Mouse (Mus musculus): ENCODE results near the gene Il20rb.
A peak's percentile ranks its signal among the peaks of the same experiment; 100 is the strongest.

Gene Il20rb

DNA sequence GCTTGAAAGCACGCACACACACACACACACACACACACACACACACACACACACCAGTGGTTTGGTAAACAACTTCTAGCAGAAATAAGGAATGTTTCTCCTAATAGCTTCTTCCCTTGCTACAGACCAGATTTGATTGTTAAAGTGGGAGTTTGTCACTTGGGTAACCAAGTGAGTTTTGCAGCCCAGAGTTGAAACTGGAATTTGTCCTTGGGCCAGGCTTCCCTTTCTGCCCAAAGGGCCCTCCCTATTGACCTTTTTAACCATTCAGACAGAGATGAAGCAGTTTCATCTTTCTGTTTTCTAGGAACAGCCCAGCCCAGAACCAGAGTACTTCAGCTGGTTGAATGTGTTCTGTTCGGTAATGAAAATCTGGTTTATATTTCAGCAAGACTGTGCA lies 55.7 kb downstream of the Il20rb start:
- no peak for DNase-seq (ENCODE audit: low spot score in 2 of 2)

DNA sequence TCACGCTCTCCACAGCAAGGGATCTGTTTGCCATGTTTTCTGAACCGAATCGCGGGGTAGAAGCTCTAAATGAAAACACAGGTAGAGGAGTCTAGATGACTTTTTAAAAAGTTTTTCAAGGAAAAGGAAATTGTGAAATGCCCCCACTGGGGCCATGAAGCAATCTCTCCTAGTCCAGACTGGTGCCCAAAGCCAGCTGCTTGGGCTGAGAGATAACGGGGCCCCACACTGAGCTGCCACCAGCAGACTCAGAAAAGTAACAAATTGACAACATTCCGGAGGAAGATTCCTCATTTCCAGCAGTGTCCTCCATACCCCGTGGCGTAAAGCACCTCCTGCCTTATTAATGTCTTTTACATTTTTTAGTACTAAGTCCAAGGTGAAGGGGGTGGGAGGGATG lies 66.9 kb downstream of the Il20rb start:
- no peak for DNase-seq (ENCODE audit: low spot score in 2 of 2)

DNA sequence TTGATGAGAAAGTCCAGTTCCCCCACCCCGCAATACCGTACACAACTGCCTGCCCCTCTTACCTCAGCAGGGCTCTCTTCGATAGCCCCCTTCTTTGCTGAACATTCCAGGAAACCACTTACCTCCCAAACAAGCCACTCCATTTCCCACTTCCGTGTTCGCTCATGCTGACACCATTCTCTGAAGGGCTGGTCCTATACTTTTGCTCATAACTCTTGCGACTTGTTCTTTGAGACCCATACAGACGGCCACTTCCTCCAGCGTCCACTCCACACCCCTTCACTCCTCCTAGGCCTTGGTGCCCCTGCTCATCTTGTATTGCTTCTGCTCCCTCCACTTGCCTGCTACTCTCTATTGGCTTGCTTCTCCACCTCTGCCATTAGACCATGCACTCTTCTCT lies 67.5 kb downstream of the Il20rb start:
- DNase-seq (ENCODE audit: low spot score in 2 of 2), result no peak

- no peak for DNase-seq (ENCODE audit: low spot score in 2 of 2)
Observed at GRCm38 (mm10) chr9:100416756-100417155, 69.8 kb downstream of the Il20rb start.

DNA sequence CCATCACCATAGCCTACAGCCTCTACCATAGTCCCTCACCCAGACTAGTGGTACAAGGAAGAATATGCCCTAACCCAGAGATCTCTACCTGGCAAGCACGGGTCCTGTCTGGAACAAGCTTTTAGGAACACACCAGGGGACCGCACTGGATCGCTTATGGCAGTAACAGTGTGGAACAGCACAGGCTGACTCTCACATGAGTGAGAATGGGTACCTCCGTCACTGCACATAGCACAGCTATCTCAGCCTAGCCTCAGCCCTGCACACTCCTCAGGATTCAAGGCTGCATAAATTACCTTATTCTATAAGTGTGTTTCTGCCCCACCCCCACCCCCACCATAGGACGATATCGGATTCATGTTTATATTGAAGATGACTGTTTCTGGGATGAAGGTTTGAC lies 70.3 kb downstream of the Il20rb start:
- DNase-seq (ENCODE audit: low spot score in 2 of 2), result no peak

DNA sequence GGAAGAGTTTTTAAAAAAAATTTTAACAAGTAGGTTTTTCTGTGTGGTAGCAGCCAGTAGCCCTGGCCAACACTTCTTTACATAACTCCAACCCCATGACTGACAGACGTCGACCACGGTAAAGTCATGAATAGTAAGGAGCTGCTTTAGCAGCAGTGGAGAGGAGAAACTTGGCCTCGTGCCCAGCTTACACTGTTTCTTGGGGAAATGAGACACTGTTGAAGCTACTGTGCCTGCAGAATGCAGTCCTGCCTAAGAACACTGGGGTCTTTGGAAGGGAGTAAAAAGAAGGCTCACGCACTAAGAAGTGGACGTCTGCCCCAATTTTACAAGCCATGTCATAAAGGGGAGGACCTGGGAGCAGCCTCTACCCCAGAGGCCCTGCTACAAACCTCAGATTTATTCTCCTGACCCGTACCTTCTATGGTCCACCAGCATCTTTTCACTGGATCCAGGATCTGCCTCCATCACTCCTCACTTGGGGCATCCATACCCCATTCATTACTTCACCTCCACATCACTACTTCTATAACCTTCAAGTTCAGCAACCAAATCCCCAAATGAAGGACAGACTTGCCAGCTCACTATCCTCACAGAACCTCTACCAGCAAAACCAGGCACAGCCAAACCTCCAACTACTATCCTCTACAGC lies 71.1 kb downstream of the Il20rb start:
- peak; percentile 17 to 58 for DNase-seq (ENCODE audit: low spot score in 2 of 2)
